Mouse (Mus musculus): Measurements from ENCODE around the gene Ptn.
A peak's percentile ranks its signal among the peaks of the same experiment; 100 is the strongest.

The Ptn gene

GRCm38 (mm10) chr6:36812666-36813515, 2.9 kb upstream of the Ptn start:
- DNase-seq = no peak

- DNase-seq = no peak
These were observed 428 bp upstream of the Ptn start for GRCm38 (mm10) chr6:36810448-36810847.

GRCm38 (mm10) chr6:36809311-36809726, 701 bp downstream of the Ptn start:
- peak; percentile 56 for DNase-seq

DNA sequence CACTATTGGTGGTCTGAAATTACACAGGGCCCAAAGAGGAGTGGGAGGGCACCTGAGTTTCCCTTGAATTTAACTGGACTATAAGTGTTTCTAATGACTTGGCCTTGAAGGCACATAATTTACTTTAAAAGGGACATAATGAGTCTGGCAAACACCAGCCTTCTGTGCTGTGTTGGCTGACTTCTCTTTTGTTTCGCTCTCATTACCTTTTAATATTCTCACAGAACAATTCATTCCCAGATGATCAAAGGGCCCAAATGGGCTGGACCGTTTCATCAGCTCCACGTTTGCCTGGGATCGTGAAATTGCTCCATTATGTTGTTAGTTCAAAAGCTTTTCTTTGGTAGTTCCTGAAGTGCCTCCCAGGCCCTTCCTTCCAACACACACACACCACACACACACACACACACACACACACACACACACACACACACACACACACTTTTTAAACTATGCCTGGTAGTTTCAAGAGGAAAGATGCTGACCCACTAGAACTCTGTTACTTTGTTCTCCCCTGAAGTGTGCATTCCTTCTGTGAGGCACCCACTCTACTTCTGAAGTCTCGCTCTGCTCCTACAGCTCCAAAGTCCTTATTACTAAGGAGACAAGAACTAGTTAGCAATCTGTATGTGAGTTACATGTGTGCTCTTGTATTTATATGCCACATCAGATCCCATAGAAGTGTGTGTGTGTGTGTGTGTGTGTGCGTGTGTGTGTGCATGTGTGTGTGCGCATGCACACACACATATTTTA, 1.5 kb downstream of the Ptn start:
- DNase-seq = no peak

- no peak for DNase-seq
These were observed 3.1 kb downstream of the Ptn start for GRCm38 (mm10) chr6:36806906-36807305.

DNA sequence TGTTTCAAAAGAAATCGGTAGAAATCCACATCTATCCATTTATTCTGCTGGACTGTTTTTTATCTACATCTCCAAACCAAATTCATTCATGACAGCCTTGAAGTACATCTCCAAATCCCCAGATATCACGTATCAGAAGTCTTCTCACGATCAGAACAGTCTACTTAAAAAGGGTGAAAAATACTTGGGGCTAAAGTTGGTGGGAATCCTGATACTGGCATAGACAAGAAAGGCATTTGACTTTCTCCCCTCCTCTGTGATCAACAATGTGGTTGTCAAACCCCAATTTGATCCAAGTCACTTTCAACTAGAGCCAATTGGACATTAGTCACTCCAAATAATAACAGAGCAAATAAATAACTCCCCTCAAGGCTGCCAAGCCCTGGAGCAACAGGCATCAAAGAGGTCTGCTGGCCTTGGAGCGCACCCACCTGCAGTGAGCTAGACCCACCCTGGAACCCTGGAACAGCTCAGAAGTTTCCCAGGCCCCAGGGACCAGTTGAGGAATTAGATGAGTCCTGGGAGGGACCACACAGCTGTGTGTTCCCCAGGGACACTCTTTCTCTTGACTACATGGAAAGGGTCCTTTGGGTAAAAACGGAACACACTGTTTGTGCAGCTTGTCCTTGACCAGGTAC, 9.6 kb downstream of the Ptn start:
- no peak for DNase-seq

DNA sequence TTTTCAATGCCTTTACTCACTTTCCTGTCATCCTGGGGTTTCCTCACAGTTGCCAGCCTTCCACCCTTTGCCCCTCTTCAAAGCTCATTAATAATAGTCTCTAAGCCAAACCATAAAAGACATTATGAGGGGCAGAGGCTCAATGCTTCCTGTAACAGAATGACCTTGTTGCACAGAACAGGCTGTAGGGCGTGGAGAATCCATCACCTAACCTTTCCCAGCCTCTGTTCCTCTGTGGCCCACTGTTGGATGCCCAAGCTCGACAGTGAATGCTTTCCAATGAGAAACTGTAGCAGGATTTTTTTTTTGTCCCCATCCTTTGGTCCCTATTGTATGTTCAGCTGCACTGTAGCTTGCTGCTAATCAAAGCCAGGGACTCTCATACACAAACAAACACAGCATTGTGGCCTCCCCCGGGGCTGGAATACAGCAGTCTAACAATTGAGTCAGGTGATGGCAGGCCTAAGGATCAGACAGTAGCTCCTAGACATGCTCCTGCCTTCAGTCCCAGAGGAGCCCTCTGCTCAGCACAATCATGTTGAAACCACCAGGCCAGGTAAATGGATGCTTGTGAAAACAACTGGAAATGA, 12.9 kb downstream of the Ptn start:
- DNase-seq = no peak

- no peak for DNase-seq
These were observed 15.5 kb downstream of the Ptn start for GRCm38 (mm10) chr6:36794535-36794934.

- DNase-seq = peak; percentile 36
These were observed 16.2 kb downstream of the Ptn start for GRCm38 (mm10) chr6:36793775-36794174.

DNA sequence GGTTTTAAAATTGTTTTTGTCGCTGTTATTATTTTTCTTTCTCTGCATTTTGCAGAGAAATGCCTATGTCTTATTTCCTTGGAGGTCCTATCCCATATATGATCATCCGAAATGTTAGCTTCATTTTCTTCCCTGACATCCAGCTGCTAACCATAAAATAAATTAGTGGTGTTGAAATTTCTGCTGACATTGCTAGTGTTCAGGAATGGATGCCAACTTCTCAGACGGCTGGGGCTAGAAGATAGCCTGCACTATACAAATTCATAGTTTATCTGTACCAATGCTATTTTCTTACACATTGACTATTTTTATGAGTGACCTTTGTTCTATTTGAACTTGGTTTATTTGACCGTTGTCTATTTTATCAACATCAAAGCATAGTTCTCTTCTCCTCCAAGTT, 20.8 kb downstream of the Ptn start:
- no peak for DNase-seq

DNA sequence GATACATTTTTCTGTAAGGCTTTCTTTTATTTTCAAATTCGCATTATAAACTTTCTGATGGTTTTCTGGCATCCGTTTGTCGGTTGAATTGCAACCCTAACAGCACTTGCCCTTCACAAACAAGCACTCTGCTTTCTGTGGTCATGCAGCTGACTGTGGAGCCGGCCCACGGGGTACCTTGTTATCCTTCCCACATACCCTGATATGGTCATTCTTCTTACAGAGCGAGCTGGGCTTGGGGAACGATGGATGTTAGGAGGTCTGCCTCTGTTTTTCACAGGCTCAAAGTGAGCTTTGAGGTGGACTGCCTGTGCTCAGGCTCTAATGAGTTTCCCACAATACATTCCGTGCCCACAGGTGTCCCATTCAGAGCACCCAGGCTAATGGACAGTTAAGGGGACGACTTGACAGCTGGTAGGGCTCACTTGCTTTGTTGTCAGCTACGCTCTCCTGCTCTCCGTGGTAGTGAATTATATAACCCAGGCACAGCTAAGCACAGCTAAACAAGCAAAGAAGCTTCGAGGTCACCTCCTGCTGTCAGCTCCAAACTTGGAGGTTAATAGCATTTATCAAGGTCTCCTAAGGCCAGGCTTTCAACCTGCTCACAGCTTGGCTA, 21.3 kb downstream of the Ptn start:
- DNase-seq = peak; percentile 28

GRCm38 (mm10) chr6:36784682-36785208, 25.3 kb downstream of the Ptn start:
- no peak for DNase-seq

GRCm38 (mm10) chr6:36782481-36782880, 27.5 kb downstream of the Ptn start:
- DNase-seq = peak; percentile 35

DNA sequence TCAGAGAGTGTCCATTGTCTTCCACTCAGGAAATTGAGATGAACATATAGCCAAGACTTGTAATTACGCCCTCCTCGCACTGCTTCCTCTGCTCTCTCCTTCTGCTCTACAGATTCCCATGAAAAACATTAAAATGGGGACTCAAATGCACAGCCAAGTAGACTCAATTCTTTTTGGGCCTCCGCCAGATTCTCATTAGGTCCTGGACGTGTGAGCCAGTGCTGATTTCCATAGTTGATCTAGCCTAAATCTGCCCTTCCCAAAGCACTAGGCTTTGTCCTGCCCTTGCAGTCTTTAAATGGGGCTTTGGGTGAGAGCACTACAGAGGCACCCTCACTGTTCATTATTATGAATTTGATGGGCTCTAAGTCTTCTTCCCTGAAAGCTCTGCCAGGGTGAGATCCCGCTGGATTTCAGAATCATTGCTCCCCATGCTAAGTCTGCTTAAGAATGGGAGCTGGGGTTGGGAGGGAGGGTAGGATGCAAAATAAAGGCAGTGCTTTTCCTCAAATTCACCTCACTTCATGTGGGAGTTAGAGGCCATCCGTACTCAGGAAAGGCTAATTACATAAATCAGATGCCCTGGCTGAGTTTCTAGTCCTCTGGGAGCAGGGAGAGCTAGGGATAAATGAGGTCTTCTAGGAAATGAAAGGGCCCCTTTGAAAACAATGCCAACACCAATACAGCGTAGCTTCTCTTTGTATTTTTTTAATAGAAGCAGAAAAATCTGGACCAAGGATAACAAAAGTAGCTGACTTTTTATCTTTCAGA, 32.3 kb downstream of the Ptn start:
- peak; percentile 51 for DNase-seq

DNA sequence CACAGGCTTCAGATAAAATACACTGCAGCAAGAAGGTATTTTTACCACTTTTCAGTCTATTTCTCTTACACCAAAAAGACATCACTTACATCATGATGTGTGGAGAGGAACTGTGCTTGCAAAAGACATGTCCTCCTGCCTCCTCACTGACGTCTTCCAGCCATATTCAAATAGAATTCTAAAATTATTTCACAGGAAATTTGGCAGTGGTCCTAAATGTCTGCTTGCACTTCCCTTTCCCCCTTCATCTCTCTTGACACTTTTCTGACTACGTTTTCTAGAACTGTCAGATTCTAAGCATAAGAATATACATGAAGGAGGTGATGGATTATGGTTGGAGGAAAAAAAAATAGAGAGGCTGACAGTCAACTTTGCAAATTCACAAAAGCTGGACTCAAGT, 33.0 kb downstream of the Ptn start:
- no peak for DNase-seq

DNA sequence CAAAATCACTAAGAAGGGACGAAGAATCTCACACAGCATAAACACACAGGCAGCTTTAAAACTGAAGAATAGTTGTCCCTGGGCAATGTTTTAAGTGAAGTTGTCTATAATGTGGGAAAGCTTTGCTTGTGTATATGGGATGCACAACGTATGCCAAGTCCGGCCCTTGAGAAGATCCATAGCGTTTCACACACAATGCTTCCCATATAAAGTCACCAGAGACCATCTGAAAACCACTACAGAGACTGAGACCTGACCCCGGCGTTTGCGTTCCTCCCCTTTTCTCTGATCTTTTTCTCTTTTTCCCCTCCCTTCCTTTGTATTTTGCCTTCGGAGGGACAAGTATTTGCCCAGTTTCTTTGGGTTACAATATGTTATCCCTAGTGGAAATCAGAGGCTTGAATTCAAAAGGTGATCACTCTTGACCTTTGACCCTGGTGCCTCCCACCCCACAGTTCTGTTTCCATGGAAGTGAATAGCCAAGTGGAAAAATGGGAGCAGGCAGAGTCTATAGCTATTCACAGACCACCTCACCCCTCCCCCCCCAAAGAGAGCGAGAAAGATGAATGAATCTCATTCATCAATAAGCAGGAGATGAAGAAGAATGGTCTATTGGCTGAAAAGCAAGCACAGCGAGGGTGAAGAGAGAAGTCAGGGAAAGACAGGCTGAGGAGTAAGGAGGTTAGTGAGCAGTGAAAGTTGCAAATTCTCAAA, 34.2 kb downstream of the Ptn start:
- DNase-seq = no peak

DNA sequence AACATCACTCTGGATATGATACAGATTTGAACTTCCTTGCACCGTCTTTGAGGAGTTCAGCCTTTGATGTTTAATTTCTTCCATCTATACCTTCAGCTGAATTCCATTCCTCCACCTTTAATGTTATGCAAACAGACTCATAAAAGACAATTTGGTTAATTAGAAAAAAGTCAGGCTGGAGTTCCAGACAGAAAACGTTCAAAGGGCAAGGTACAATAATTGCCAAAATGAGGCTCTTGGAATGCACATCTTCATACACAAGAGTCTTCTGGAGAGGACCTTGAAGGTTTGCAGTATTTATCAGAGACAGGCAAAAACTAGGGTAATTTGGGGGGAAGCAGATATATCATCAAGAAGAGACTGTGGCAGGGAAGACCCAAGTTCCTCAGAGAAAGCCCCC, 37.5 kb downstream of the Ptn start:
- no peak for DNase-seq

DNA sequence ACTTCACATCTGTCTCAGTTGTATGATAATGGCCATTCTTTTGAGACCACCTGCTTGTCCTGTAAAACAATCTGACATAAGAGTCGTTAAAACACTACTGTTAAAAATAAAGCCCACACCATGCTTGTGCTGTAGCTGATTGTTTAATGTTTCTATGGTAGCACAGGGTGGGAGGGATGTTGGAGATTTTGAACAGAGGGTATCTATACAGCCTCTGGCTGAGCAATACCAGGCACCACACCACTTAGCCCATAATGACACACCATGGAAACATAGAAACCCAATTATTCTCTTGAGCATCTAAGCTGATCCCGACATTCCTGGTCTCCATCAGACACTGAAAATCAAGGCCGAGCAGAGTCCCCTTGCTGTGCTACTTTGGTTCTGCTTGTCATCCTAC, 41.0 kb downstream of the Ptn start:
- no peak for DNase-seq

GRCm38 (mm10) chr6:36766941-36767340, 43.1 kb downstream of the Ptn start:
- DNase-seq = no peak

GRCm38 (mm10) chr6:36755001-36755885, 54.8 kb downstream of the Ptn start:
- no peak for DNase-seq
